Mouse (Mus musculus): Measurements from ENCODE around the gene Crygc. TPM values are rescaled to one million over a fixed set of nuclear protein-coding genes. Genes with fewer than 3 reads are reported as not detected.

Crygc gene
- polyA plus RNA-seq, 1 experiment from 2014 or later = not detected

Other genes with a start within 250 kb of the Crygc start
- 6.4 and 6.9 TPM in 2 replicates for gene Plekhm3, start 116.9 kb downstream of the Crygc start, polyA plus RNA-seq (2015; fragmentation: Nextera tagmentation; extraction: Ambion mirVana)
- 0.33 and 0.46 TPM in 2 replicates for gene Akr1cl, start 40.9 kb downstream of the Crygc start, polyA plus RNA-seq (2015; fragmentation: Nextera tagmentation; extraction: Ambion mirVana)
- not detected in 2 replicates for gene Cryge, start 22.5 kb downstream of the Crygc start, polyA plus RNA-seq (2015; fragmentation: Nextera tagmentation; extraction: Ambion mirVana)
- gene Crygd, start 10.2 kb downstream of the Crygc start, polyA plus RNA-seq (2015; fragmentation: Nextera tagmentation; extraction: Ambion mirVana) = not detected in 2 replicates
- 0.83 and 1.1 TPM in 2 replicates for gene Crygb, start 8.6 kb upstream of the Crygc start, polyA plus RNA-seq (2015; fragmentation: Nextera tagmentation; extraction: Ambion mirVana)
- not detected in 2 replicates for gene Cryga, start 29.7 kb upstream of the Crygc start, polyA plus RNA-seq (2015; fragmentation: Nextera tagmentation; extraction: Ambion mirVana)
- gene Gm28845, start 45.9 kb upstream of the Crygc start, polyA plus RNA-seq (2015; fragmentation: Nextera tagmentation; extraction: Ambion mirVana) = not detected in 2 replicates
- 0.16 and 0.29 TPM in 2 replicates for gene D630023F18Rik, start 49.5 kb upstream of the Crygc start, polyA plus RNA-seq (2015; fragmentation: Nextera tagmentation; extraction: Ambion mirVana)
- gene Idh1, start 112.8 kb upstream of the Crygc start, polyA plus RNA-seq (2015; fragmentation: Nextera tagmentation; extraction: Ambion mirVana) = 62.0 and 64.2 TPM in 2 replicates
- 5.0 and 5.8 TPM in 2 replicates for gene Pikfyve, start 113.0 kb upstream of the Crygc start, polyA plus RNA-seq (2015; fragmentation: Nextera tagmentation; extraction: Ambion mirVana)
- gene Pth2r, start 208.4 kb upstream of the Crygc start, polyA plus RNA-seq (2015; fragmentation: Nextera tagmentation; extraction: Ambion mirVana) = not detected in 2 replicates